Mouse (Mus musculus): ENCODE measurements around the gene Mblac2.

- TF ChIP-seq GATA1 (IDR thresholded peaks at IDR 0.05; ENCODE audit: borderline replicate concordance, low read length) (no peak), FLI1 (IDR thresholded peaks at IDR 0.05; ENCODE audit: low read length) (no peak)
These were observed 618 bp downstream of the Mblac2 start for GRCm38 (mm10) chr13:81711546-81712371.
